Mouse (Mus musculus) thymus, adult 2 months (tissue): ENCODE data around the gene Dusp6.

Experiments used
- CTCF ChIP-seq: fragments of 200-500 bp; IDR thresholded peaks from 2 replicates; pipeline ENCODE4 v1.5.1; 2012; ENCODE audit warnings: mild to moderate bottlenecking, control low read depth, low read length, moderate library complexity, borderline replicate concordance; ENCODE audit not compliant: control insufficient read depth, poor library complexity, insufficient read depth; ENCODE audit errors: extremely low read depth
- POLR2A ChIP-seq: fragments of 200-500 bp; IDR thresholded peaks from 2 replicates; pipeline ENCODE4 v1.6.1; 2012; ENCODE audit warnings: mild to moderate bottlenecking, low read length, control low read depth, moderate library complexity; ENCODE audit not compliant: control insufficient read depth, poor library complexity, insufficient read depth; ENCODE audit errors: extremely low read depth

GRCm38 (mm10) chr10:99243907-99244489 lies 19.0 kb upstream of the Dusp6 start:
- TF ChIP-seq CTCF (no peak), POLR2A (no peak)
